Mouse (Mus musculus) CH12.LX (cell line): ENCODE results near the gene Schip1. TPM values are rescaled to one million over a fixed set of nuclear protein-coding genes. Genes with fewer than 3 reads are reported as not detected.

Experiments used
- DNase-seq: peaks from one replicate; pipeline ENCODE4 v3.0.0-alpha.2; 2013; ENCODE audit errors: extremely low read depth
- H3K27ac ChIP-seq: 2 replicates; pipeline ENCODE4 v1.5.1; 2012; ENCODE audit warnings: low read depth, mild to moderate bottlenecking, control low read depth, moderate library complexity; ENCODE audit not compliant: insufficient read depth
- H3K27me3 ChIP-seq: replicated peaks from 2 replicates; pipeline ENCODE3; 2012; ENCODE audit warnings: inconsistent platforms
- H3K36me3 ChIP-seq, 2 experiments: replicated peaks in 1 of 2; 2 replicates each; pipeline versions ENCODE3 to v1.6.1; 2012; ENCODE audit warnings: inconsistent platforms in 1 of 2, low read length in 1 of 2, mild to moderate bottlenecking in 1 of 2, mixed read lengths in 1 of 2, moderate library complexity in 1 of 2; ENCODE audit not compliant: control insufficient read depth in 1 of 2, insufficient read depth in 1 of 2
- H3K4me1 ChIP-seq, 2 experiments: 2 replicates each; pipeline ENCODE4 v1.6.1; 2012; ENCODE audit warnings: inconsistent platforms in 1 of 2, moderate library complexity in 1 of 2; ENCODE audit not compliant: insufficient read depth in 2 of 2, control insufficient read depth in 1 of 2
- H3K4me2 ChIP-seq: 2 replicates; pipeline ENCODE4 v1.6.1; 2012; ENCODE audit warnings: low read depth, mild to moderate bottlenecking, control low read depth; ENCODE audit not compliant: poor library complexity, insufficient read depth, severe bottlenecking
- H3K4me3 ChIP-seq, 3 experiments: fragments of 150-350 bp in 1 of 3; sonication (generic) in 1 of 3; replicated peaks in 1 of 3; 2 replicates each; pipeline versions ENCODE3 to v1.5.1; 2011 to 2012; ENCODE audit warnings: low read depth in 2 of 3, low read length in 2 of 3, mild to moderate bottlenecking in 2 of 3, moderate library complexity in 2 of 3, control low read depth in 1 of 3, improper control_type of control experiment in 1 of 3, inconsistent platforms in 1 of 3, mixed read lengths in 1 of 3; ENCODE audit not compliant: poor library complexity in 1 of 3
- H3K79me2 ChIP-seq: replicated peaks from 2 replicates; pipeline ENCODE4 v1.6.1; 2012; ENCODE audit warnings: mild to moderate bottlenecking, moderate library complexity; ENCODE audit not compliant: control insufficient read depth, poor library complexity, insufficient read depth, severe bottlenecking; ENCODE audit errors: extremely low read depth
- H3K9ac ChIP-seq: 2 replicates; pipeline ENCODE4 v1.6.1; 2012; ENCODE audit warnings: low read depth, mild to moderate bottlenecking, control low read depth, moderate library complexity; ENCODE audit not compliant: insufficient read depth
- H3K9me3 ChIP-seq: replicated peaks from 2 replicates; pipeline ENCODE3; 2012; ENCODE audit warnings: low read length, inconsistent platforms, mixed read lengths
- CHD1 ChIP-seq: IDR thresholded peaks from 2 replicates; pipeline ENCODE4 v1.6.1; 2012; ENCODE audit warnings: low read depth, low read length, improper control_type of control experiment, inconsistent platforms
- CHD2 ChIP-seq: IDR thresholded peaks from 2 replicates; pipeline ENCODE4 v1.6.1; 2011; ENCODE audit warnings: low read length, improper control_type of control experiment
- ETS1 ChIP-seq: conservative IDR thresholded peaks from 2 replicates; pipeline ENCODE4 v1.6.1; 2012; ENCODE audit warnings: low read depth, mild to moderate bottlenecking, inconsistent platforms, low read length, improper control_type of control experiment, moderate library complexity
- GABPA ChIP-seq: IDR thresholded peaks from 2 replicates; pipeline ENCODE4 v1.6.1; 2012; ENCODE audit warnings: low read depth, low read length, improper control_type of control experiment, inconsistent platforms; ENCODE audit not compliant: insufficient replicate concordance
- HCFC1 ChIP-seq: IDR thresholded peaks from 2 replicates; pipeline ENCODE4 v1.6.1; 2012; ENCODE audit warnings: low read depth, mild to moderate bottlenecking, inconsistent platforms, low read length, improper control_type of control experiment
- IRF4 ChIP-seq: IDR thresholded peaks from 2 replicates; pipeline ENCODE4 v1.6.1; 2014; ENCODE audit warnings: low read depth, mild to moderate bottlenecking, inconsistent platforms, low read length, improper control_type of control experiment
- MAFK ChIP-seq: IDR thresholded peaks from 2 replicates; pipeline ENCODE4 v1.6.1; 2011; ENCODE audit warnings: low read length, improper control_type of control experiment; ENCODE audit not compliant: insufficient replicate concordance
- MAX ChIP-seq: IDR thresholded peaks from 2 replicates; pipeline ENCODE4 v1.6.1; 2011; ENCODE audit warnings: low read length, improper control_type of control experiment
- MAZ ChIP-seq: IDR thresholded peaks from 2 replicates; pipeline ENCODE4 v1.6.1; 2012; ENCODE audit warnings: low read depth, mild to moderate bottlenecking, inconsistent platforms, low read length, improper control_type of control experiment, moderate library complexity
- MEF2A ChIP-seq: IDR thresholded peaks from 2 replicates; pipeline ENCODE4 v1.6.1; 2014; ENCODE audit warnings: low read depth, mild to moderate bottlenecking, inconsistent platforms, low read length, improper control_type of control experiment, borderline replicate concordance
- MXI1 ChIP-seq: IDR thresholded peaks from 2 replicates; pipeline ENCODE4 v1.6.1; 2011; ENCODE audit warnings: mild to moderate bottlenecking, low read depth, low read length, improper control_type of control experiment
- MYC ChIP-seq: IDR thresholded peaks from 2 replicates; pipeline ENCODE4 v1.6.1; 2011; ENCODE audit warnings: low read depth, mild to moderate bottlenecking, improper control_type of control experiment, low read length
- NELFE ChIP-seq: IDR thresholded peaks from 2 replicates; pipeline ENCODE4 v1.6.1; 2011; ENCODE audit warnings: low read depth, low read length, improper control_type of control experiment
- POLR2A ChIP-seq: IDR thresholded peaks from 2 replicates; pipeline ENCODE4 v1.6.1; 2011; ENCODE audit warnings: low read depth, mild to moderate bottlenecking, improper control_type of control experiment, low read length
- POLR2AphosphoS2 ChIP-seq: IDR thresholded peaks from 2 replicates; pipeline ENCODE4 v1.6.1; 2011; ENCODE audit warnings: low read depth, low read length, improper control_type of control experiment
- RAD21 ChIP-seq: IDR thresholded peaks from 2 replicates; pipeline ENCODE4 v1.6.1; 2011; ENCODE audit warnings: low read depth, mild to moderate bottlenecking, low read length, improper control_type of control experiment, moderate library complexity
- RCOR1 ChIP-seq: conservative IDR thresholded peaks from 2 replicates; pipeline ENCODE4 v1.6.1; 2012; ENCODE audit warnings: low read depth, mild to moderate bottlenecking, inconsistent platforms, low read length, improper control_type of control experiment
- SIN3A ChIP-seq: IDR thresholded peaks from 2 replicates; pipeline ENCODE4 v1.6.1; 2012; ENCODE audit warnings: low read length, improper control_type of control experiment, inconsistent platforms
- TBP ChIP-seq: conservative IDR thresholded peaks from 2 replicates; pipeline ENCODE4 v1.6.1; 2011; ENCODE audit warnings: low read depth, low read length, improper control_type of control experiment
- TCF12 ChIP-seq: IDR thresholded peaks from 2 replicates; pipeline ENCODE4 v1.6.1; 2014; ENCODE audit warnings: low read depth, mild to moderate bottlenecking, inconsistent platforms, low read length, improper control_type of control experiment
- UBTF ChIP-seq: IDR thresholded peaks from 2 replicates; pipeline ENCODE4 v1.6.1; 2012; ENCODE audit warnings: low read depth, mild to moderate bottlenecking, inconsistent platforms, low read length, improper control_type of control experiment, moderate library complexity
- USF1 ChIP-seq: IDR thresholded peaks from 2 replicates; pipeline ENCODE4 v1.6.1; 2014; ENCODE audit warnings: low read depth, mild to moderate bottlenecking, inconsistent platforms, low read length, improper control_type of control experiment
- USF2 ChIP-seq: conservative IDR thresholded peaks from 2 replicates; pipeline ENCODE4 v1.6.1; 2011; ENCODE audit warnings: low read depth, low read length, improper control_type of control experiment
- ZC3H11A ChIP-seq: IDR thresholded peaks from 2 replicates; pipeline ENCODE4 v1.6.1; 2012; ENCODE audit warnings: low read depth, mild to moderate bottlenecking, inconsistent platforms, low read length, improper control_type of control experiment
- ZKSCAN1 ChIP-seq: IDR thresholded peaks from 2 replicates; pipeline ENCODE4 v1.6.1; 2012; ENCODE audit warnings: low read depth, inconsistent platforms, low read length, improper control_type of control experiment, borderline replicate concordance
- ZMIZ1 ChIP-seq: IDR thresholded peaks from 2 replicates; pipeline ENCODE4 v1.6.1; 2012; ENCODE audit warnings: low read depth, mild to moderate bottlenecking, inconsistent platforms, low read length, improper control_type of control experiment
- ZNF384 ChIP-seq: IDR thresholded peaks from 2 replicates; pipeline ENCODE4 v1.6.1; 2012; ENCODE audit warnings: low read depth, low read length, improper control_type of control experiment, inconsistent platforms
- dilution Hi-C: fragments of 300-500 bp; cut with MboI; formaldehyde crosslinking; loops from 2 replicates; pipeline ENCODE4 v1.14.3; 2020; ENCODE audit warnings: low sequenced_read_pairs; ENCODE audit not compliant: extremely low pct_unique_long_range_greater_than_20kb, extremely low pct_ligation_motif_present
- in situ Hi-C: fragments of 300-500 bp; cut with MboI; formaldehyde crosslinking; loops from 3 replicates; pipeline ENCODE4 v1.14.3; 2019; ENCODE audit warnings: low sequenced_read_pairs, low pct_ligation_motif_present, low pct_unique_long_range_greater_than_20kb, mixed read lengths
- polyA plus RNA-seq: library from polyadenylated mRNA; unstranded; fragments of >175 nt; gene quantifications from 2 replicates; pipeline ENCODE4 v1.2.1, GENCODE M21; 2012; ENCODE audit warnings: low read depth; ENCODE audit not compliant: insufficient read length
- total RNA-seq, 2 experiments: library from RNA; depleted of rRNA; stranded (reverse); fragments of 300-350 nt in 1 of 2; fragments of >200 nt in 1 of 2; gene quantifications; 2 replicates each; pipeline ENCODE4 v1.2.3; 2012 to 2014

Gene Schip1
- total and polyA plus RNA-seq, 3 experiments: 0.25 to 0.36 TPM; not detected in 1

- Histone ChIP-seq H3K4me3 (no peak overlapping the region), H3K4me2 (no peak overlapping the region), H3K9me3 (no peaks in the 10 kb centered on the region), H3K9ac (no peak overlapping the region), H3K27ac (no peak overlapping the region), H3K27me3 (no peaks in the 10 kb centered on the region), H3K79me2 (no peaks in the 10 kb centered on the region), H3K4me1 (peaks cover 0 to 25% of the 10 kb centered on the region in 2 experiments; a peak in 2 of 4 replicates), H3K36me3 (no peaks in the 10 kb centered on the region)
- no peak for DNase-seq
- in situ Hi-C loops (no loop called here), dilution Hi-C loops (no loop called here)
- no peak for TF ChIP-seq ZMIZ1
- no peak for TF ChIP-seq TBP
- TF ChIP-seq MAX: no peak
- TF ChIP-seq USF2: no peak
- TF ChIP-seq IRF4: no peak
- TF ChIP-seq CHD2: no peak
- TF ChIP-seq ETS1: no peak
- no peak for TF ChIP-seq ZC3H11A
- no peak for TF ChIP-seq TCF12
- TF ChIP-seq UBTF: no peak
- no peak for TF ChIP-seq POLR2A
- no peak for TF ChIP-seq CHD1
- TF ChIP-seq MYC: no peak
- no peak for TF ChIP-seq MAFK
- no peak for TF ChIP-seq MEF2A
- no peak for TF ChIP-seq SIN3A
- no peak for TF ChIP-seq ZNF384
- no peak for TF ChIP-seq HCFC1
- TF ChIP-seq POLR2AphosphoS2: no peak
These were observed 610.1 kb downstream of the Schip1 start for GRCm38 (mm10) chr3:68674721-68675120.

DNA sequence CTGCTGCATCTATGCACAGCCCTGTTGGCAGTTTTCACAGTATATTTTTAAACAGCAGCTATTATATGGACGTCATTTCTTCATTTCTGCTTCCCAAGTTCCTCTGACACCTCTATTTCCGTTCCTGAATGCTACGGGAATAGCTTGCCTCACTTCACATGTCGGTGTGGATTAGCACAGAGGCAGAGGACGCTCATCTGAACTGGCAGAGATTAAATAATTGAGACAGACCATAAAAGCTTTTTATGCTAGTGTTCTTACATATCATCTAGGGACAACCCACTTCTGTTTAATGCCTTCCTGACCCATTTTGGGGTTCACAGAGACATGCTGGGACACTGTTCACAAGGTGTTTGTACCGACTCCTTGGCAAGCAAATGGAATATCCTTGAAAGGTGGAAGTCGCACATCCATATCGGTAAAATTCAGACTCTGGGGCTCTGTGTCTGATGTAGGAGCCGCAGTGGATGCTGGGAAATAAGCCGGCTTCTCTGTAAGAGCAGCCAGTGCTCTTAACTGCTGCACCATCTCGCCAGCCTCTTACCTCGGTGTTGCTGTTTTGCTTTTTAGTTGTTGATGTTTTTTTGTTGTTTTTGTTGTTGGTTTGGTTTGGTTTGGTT lies 610.7 kb downstream of the Schip1 start:
- TF ChIP-seq MAZ (no peak), RAD21 (no peak), RCOR1 (no peak), NELFE (no peak), MXI1 (no peak), GABPA (no peak), MYC (no peak), USF2 (no peak), POLR2AphosphoS2 (no peak), ZKSCAN1 (no peak), USF1 (no peak)
- Histone ChIP-seq H3K4me3 (no peak overlapping the region), H3K79me2 (no peaks in the 10 kb centered on the region), H3K4me1 (peaks cover 0 to 24% of the 10 kb centered on the region in 2 experiments; a peak in 2 of 4 replicates), H3K27ac (no peak overlapping the region), H3K9me3 (no peaks in the 10 kb centered on the region), H3K9ac (no peak overlapping the region), H3K27me3 (no peaks in the 10 kb centered on the region), H3K36me3 (no peaks in the 10 kb centered on the region), H3K4me2 (no peak overlapping the region)
- dilution Hi-C loops (no loop called here), in situ Hi-C loops (no loop called here)
- no peak for DNase-seq
